8 mouse cellular contexts compared by ENCODE assay signal in genomic region chr4:111663730-111664129, GRCm38 (mm10). TPM values are rescaled to one million over a fixed set of nuclear protein-coding genes. Genes with fewer than 3 reads are reported as not detected.
DNase-seq lines count a peak whose midpoint lies in the region; ATAC-seq and TF ChIP-seq lines count a peak whose summit lies in the region.

No protein-coding gene starts in this region.

- H3K4me3 ChIP-seq in lung, adult 2 months (replicated peaks; ENCODE audit: extremely low read depth, low read depth, low read length): no peak overlapping the region
- H3K4me3 ChIP-seq in heart, embryonic 13.5 days: no peak overlapping the region
- no peak overlapping the region for H3K4me3 ChIP-seq in myocyte

- no peak overlapping the region for H3K4me2 ChIP-seq in heart, embryonic 13.5 days
- peak overlapping the region; percentile 24 for H3K4me2 ChIP-seq in myocyte (ENCODE audit: low read depth)

- H3ac ChIP-seq in myocyte (ENCODE audit: control insufficient read depth, insufficient read length): no peak overlapping the region

- no peak overlapping the region for H3K9ac ChIP-seq in heart, embryonic 13.5 days

- peak; percentile 5 to 6 for DNase-seq in lung, adult 18-20 months
- no peak for DNase-seq in lung, adult 2 months
- DNase-seq in kidney, postnatal 4 days: peak; percentile 12 to 52
- no peak for DNase-seq in gastrocnemius, adult 18-20 months (ENCODE audit: low spot score)
- no peak for DNase-seq in cerebellum, adult 9-10 months

- no peaks in the 10 kb centered on the region for H3K9me3 ChIP-seq in heart, embryonic 13.5 days

- no peaks in the 10 kb centered on the region for H3K27me3 ChIP-seq in heart, embryonic 13.5 days (replicated peaks)
- H3K27me3 ChIP-seq in myocyte (ENCODE audit: control insufficient read depth, insufficient read depth, insufficient read length): no peaks in the 10 kb centered on the region

- no peaks in the 10 kb centered on the region for H3K79me2 ChIP-seq in myocyte (ENCODE audit: control insufficient read depth, insufficient read depth)

- TF ChIP-seq CTCF in lung, adult 2 months (IDR thresholded peaks at IDR 0.05; ENCODE audit: insufficient read depth, low read length): no peak

- no peak for TF ChIP-seq POLR2A in lung, adult 2 months (IDR thresholded peaks at IDR 0.05; ENCODE audit: borderline replicate concordance, extremely low read depth, low read depth, low read length)
- TF ChIP-seq POLR2A in myocyte (IDR thresholded peaks at IDR 0.05; ENCODE audit: insufficient read length, low read depth): no peak

- peak overlapping the region; percentile 60 for H3K27ac ChIP-seq in heart, embryonic 13.5 days (replicated peaks)

- no peak for ATAC-seq in heart, embryonic 13.5 days (ENCODE audit: extremely low read depth, insufficient number of reproducible peaks, low FRiP score, low TSS enrichment)
- ATAC-seq in activated CD4-positive, CD25-positive, alpha-beta regulatory T cell, adult 4 months: no peak

- H3K4me1 ChIP-seq in lung, adult 2 months (ENCODE audit: control insufficient read depth, insufficient read depth, low read length): peaks cover 4% of the 10 kb centered on the region; the same call in 1 of the 2 replicates
- peaks cover 17% of the 10 kb centered on the region for H3K4me1 ChIP-seq in heart, embryonic 13.5 days

- no peaks in the 10 kb centered on the region for H3K36me3 ChIP-seq in heart, embryonic 13.5 days
- H3K36me3 ChIP-seq in myocyte (ENCODE audit: control insufficient read depth, insufficient read depth): no peaks in the 10 kb centered on the region

- 12% methylated on average over 1 of the region's 1 CpGs for WGBS in lung, adult 2 months
- WGBS in heart, embryonic 13.5 days: 14% methylated on average over 1 of the region's 1 CpGs

TF ChIP-seq in myocyte, 11 proteins besides CTCF, POLR2A, EP300 and RAD21:
- TF ChIP-seq REST (IDR thresholded peaks at IDR 0.05; ENCODE audit: insufficient read depth, insufficient read length) (no peak), MAX (IDR thresholded peaks at IDR 0.05; ENCODE audit: low read depth) (no peak), MYOG (IDR thresholded peaks at IDR 0.05; ENCODE audit: control insufficient read depth in 1 of 3, insufficient read depth in 1 of 3, insufficient read length in 2 of 3, low read depth in 2 of 3) (no peak), TCF12 (IDR thresholded peaks at IDR 0.05; ENCODE audit: insufficient read depth, poor library complexity, severe bottlenecking) (no peak), E2F4 (IDR thresholded peaks at IDR 0.05; ENCODE audit: insufficient read depth) (no peak), CEBPB (IDR thresholded peaks at IDR 0.05; ENCODE audit: insufficient read depth, poor library complexity, severe bottlenecking) (no peak), TCF3 (IDR thresholded peaks at IDR 0.05; ENCODE audit: insufficient read length, low read depth) (no peak), MYOD1 (IDR thresholded peaks at IDR 0.05; ENCODE audit: control insufficient read depth in 1 of 3, insufficient read length in 2 of 3, low read depth in 2 of 3) (no peak), SRF (IDR thresholded peaks at IDR 0.05; ENCODE audit: control insufficient read depth, insufficient read length, low read depth) (no peak), USF1 (IDR thresholded peaks at IDR 0.05; ENCODE audit: low read depth) (no peak), POLR2AphosphoS2 (IDR thresholded peaks at IDR 0.05; ENCODE audit: insufficient read length, low read depth) (no peak)

RNA-seq across cellular contexts. Expression of gene Spata6, which starts 56.1 kb away (rescaled TPM):
- polyA plus RNA-seq in lung, adult 2 months (2012; rRNA removed): 27.8 and 46.0 TPM in 2 replicates
- 18.4 and 18.6 TPM in 2 replicates for polyA plus RNA-seq in heart, embryonic 13.5 days (2015; fragmentation: Nextera tagmentation; extraction: Ambion mirVana)
- polyA plus RNA-seq in myocyte (2012; fragmentation: generic; extraction: Trizol): 12.9 TPM
- 10 to 100 TPM; 20.1 to 25.5 TPM for polyA plus RNA-seq in activated CD4-positive, CD25-positive, alpha-beta regulatory T cell, adult 4 months (2017; shearing (Covaris generic))
- total RNA-seq in gastrocnemius, adult 18-20 months (2021): 1 to 10 TPM; 2.5 to 3.5 TPM

Comparison
In these comparisons a context has a peak if more than half of its experiments do, and no peak if none do; other contexts are left out.
1. DNase-seq: peak in lung, adult 18-20 months (2 of 2) and kidney, postnatal 4 days (2 of 2); none in lung, adult 2 months (single experiment), gastrocnemius, adult 18-20 months (single experiment) and cerebellum, adult 9-10 months (single experiment).